Mouse (Mus musculus) kidney, adult 18-20 months (tissue): ENCODE results near the gene Rfpl4b.
"Not testable (repeated sequence)": the region's sequence is repeated elsewhere in the genome, so short reads cannot be mapped to it uniquely, and the experiment has no call there.

Experiments used
- DNase-seq: peaks from one replicate; pipeline ENCODE4 v3.0.0; 2021

The Rfpl4b gene

GRCm38 (mm10) chr10:38821679-38822078, at the start of gene Rfpl4b:
Gene Rfpl4b (minus strand): TSS chr10:38821779.
- no peak for DNase-seq

- no peak for DNase-seq
Observed at GRCm38 (mm10) chr10:38855186-38855585, 33.6 kb upstream of the Rfpl4b start.

- not testable (repeated sequence) for DNase-seq
Observed at GRCm38 (mm10) chr10:38850006-38850405, 28.4 kb upstream of the Rfpl4b start.

- peak; percentile 69 for DNase-seq
Observed at GRCm38 (mm10) chr10:38848884-38849499, 27.4 kb upstream of the Rfpl4b start.

GRCm38 (mm10) chr10:38848231-38848630, 26.7 kb upstream of the Rfpl4b start:
- no peak for DNase-seq

GRCm38 (mm10) chr10:38823741-38824140, 2.2 kb upstream of the Rfpl4b start:
- DNase-seq: no peak

GRCm38 (mm10) chr10:38806056-38806455, 15.5 kb downstream of the Rfpl4b start:
- no peak for DNase-seq

GRCm38 (mm10) chr10:38804047-38804446, 17.5 kb downstream of the Rfpl4b start:
- no peak for DNase-seq

- no peak for DNase-seq
Observed at GRCm38 (mm10) chr10:38803304-38803703, 18.3 kb downstream of the Rfpl4b start.

- no peak for DNase-seq
Observed at GRCm38 (mm10) chr10:38788612-38789011, 33.0 kb downstream of the Rfpl4b start.
